Mouse (Mus musculus): ENCODE results near the gene Lrrc72. TPM values are rescaled to one million over a fixed set of nuclear protein-coding genes. Genes with fewer than 3 reads are reported as not detected.

Lrrc72 gene
- total RNA-seq (2012; rRNA removed) = not detected in 2 replicates

DNA sequence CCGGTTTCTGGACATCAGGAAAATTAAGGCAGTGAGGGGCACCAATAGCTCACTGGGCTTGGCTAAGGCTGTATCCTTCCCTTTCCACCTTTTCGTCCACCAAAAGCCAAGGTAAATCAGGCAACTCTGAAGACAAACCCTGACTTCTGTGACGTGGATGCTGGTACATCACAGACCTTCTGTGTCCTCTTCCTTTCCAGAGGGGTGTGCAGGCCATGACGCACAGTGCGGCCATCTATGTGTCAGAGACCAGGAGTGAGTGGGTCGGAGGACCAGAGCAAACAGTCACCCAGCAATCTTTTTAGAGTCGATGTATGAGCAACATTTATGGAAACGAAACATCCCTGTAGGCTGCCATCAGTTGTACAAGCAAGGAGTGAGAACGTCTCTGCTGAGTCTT lies at the start of gene Lrrc72:
Lrrc72 (minus strand) TSS at position 101 of the 400 bp plus-strand sequence.
- in situ Hi-C loops (cut with MboI; ENCODE audit: low sequenced_read_pairs in 2 of 2, unreplicated experiment in 2 of 2) = no loop called here

DNA sequence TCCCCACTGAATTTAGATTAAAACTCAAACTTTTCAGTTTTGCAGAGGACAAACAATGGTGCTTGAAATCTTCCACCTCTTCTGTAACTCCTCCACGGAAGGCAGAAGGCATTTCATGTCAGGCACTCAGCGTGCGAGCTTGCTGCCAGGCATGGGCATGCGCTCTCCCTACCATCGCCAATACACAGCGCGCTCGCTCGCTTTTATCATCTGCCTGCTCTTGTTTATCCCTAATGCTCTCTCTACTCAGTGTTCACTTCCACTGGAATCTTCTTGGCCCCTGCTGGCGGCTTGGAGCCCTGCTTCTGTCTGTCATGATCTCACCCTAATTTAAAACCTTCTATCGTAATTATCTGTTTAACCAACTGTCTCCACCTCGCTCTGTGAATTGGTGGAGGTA lies 49.1 kb upstream of the Lrrc72 start:
- H3K36me3 ChIP-seq (ENCODE audit: control insufficient read depth, insufficient read depth, low read length, poor library complexity, severe bottlenecking) = no peaks in the 10 kb centered on the region
- TF ChIP-seq MAFK (IDR thresholded peaks at IDR 0.05; ENCODE audit: insufficient read depth, low read depth, low read length) = no peak
- TF ChIP-seq CHD2 (IDR thresholded peaks at IDR 0.05; ENCODE audit: low read depth, low read length) = no peak
- H3K9me3 ChIP-seq (ENCODE audit: control insufficient read depth, insufficient read depth, low read depth, low read length) = no peaks in the 10 kb centered on the region
- H3K4me3 ChIP-seq (ENCODE audit: insufficient read depth in 1 of 2, low read depth in 1 of 2, low read length in 2 of 2, poor library complexity in 1 of 2, severe bottlenecking in 1 of 2) = no peak overlapping the region
- H3K27ac ChIP-seq (ENCODE audit: insufficient read depth, low read depth, low read length, poor library complexity, severe bottlenecking) = no peak overlapping the region
- in situ Hi-C loops (cut with MboI; ENCODE audit: low sequenced_read_pairs in 2 of 2, unreplicated experiment in 2 of 2) = no loop called here
- H3K9ac ChIP-seq (ENCODE audit: insufficient read depth, low read depth, low read length, poor library complexity, severe bottlenecking) = no peak overlapping the region
- no peak for DNase-seq (ENCODE audit: low read depth, low spot score)
- no peaks in the 10 kb centered on the region for H3K4me1 ChIP-seq (ENCODE audit: control insufficient read depth in 2 of 2, insufficient read depth in 2 of 2, low read length in 2 of 2, poor library complexity in 1 of 2)

More for the DNA sequence above, at the start of gene Lrrc72:
- no peak within 1 kb of the TSS for H3K4me3 ChIP-seq (ENCODE audit: insufficient read depth in 1 of 2, low read depth in 1 of 2, low read length in 2 of 2, poor library complexity in 1 of 2, severe bottlenecking in 1 of 2)
- H3K9me3 ChIP-seq (ENCODE audit: control insufficient read depth, insufficient read depth, low read depth, low read length) = no peaks in the 10 kb centered on the region
- no peak within 1 kb of the TSS for H3K9ac ChIP-seq (ENCODE audit: insufficient read depth, low read depth, low read length, poor library complexity, severe bottlenecking)
- H3K36me3 ChIP-seq (ENCODE audit: control insufficient read depth, insufficient read depth, low read length, poor library complexity, severe bottlenecking) = no peaks in the 10 kb centered on the region
- TF ChIP-seq ZC3H11A (IDR thresholded peaks at IDR 0.05; ENCODE audit: borderline replicate concordance, low read depth, low read length) (no peak), MAFK (IDR thresholded peaks at IDR 0.05; ENCODE audit: insufficient read depth, low read depth, low read length) (no peak), ZNF384 (IDR thresholded peaks at IDR 0.05; ENCODE audit: low read depth, low read length) (no peak), HCFC1 (IDR thresholded peaks at IDR 0.05; ENCODE audit: borderline replicate concordance, insufficient read depth, low read length) (no peak), CHD2 (IDR thresholded peaks at IDR 0.05; ENCODE audit: low read depth, low read length) (no peak)
- H3K4me1 ChIP-seq (ENCODE audit: control insufficient read depth in 2 of 2, insufficient read depth in 2 of 2, low read length in 2 of 2, poor library complexity in 1 of 2) = no peaks in the 10 kb centered on the region
- DNase-seq (ENCODE audit: low read depth, low spot score) = no peak
- H3K27ac ChIP-seq (ENCODE audit: insufficient read depth, low read depth, low read length, poor library complexity, severe bottlenecking) = no peak within 1 kb of the TSS

DNA sequence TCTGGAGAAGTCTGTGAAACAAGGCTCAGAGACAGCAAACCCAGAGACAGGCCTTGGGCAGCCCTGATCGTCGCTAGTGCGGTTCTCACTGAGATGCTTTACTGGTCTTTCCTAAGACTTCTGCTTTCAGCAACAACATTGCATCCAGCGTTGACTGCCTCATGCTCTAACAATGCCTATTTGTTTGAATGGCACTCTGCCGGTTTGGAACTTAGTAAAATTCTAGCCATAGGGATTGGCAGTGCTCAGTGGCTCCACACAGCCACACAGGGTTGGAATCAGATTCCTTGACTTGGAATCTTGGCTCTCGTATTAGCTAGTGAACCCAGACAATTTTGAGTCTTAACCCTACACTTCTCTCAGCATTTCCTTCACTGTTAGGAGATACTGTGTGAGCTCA lies 38.1 kb upstream of the Lrrc72 start:
- no peak overlapping the region for H3K4me3 ChIP-seq (ENCODE audit: insufficient read depth in 1 of 2, low read depth in 1 of 2, low read length in 2 of 2, poor library complexity in 1 of 2, severe bottlenecking in 1 of 2)
- no peaks in the 10 kb centered on the region for H3K36me3 ChIP-seq (ENCODE audit: control insufficient read depth, insufficient read depth, low read length, poor library complexity, severe bottlenecking)
- H3K9ac ChIP-seq (ENCODE audit: insufficient read depth, low read depth, low read length, poor library complexity, severe bottlenecking) = no peak overlapping the region
- H3K9me3 ChIP-seq (ENCODE audit: control insufficient read depth, insufficient read depth, low read depth, low read length) = no peaks in the 10 kb centered on the region
- no peak overlapping the region for H3K27ac ChIP-seq (ENCODE audit: insufficient read depth, low read depth, low read length, poor library complexity, severe bottlenecking)
- TF ChIP-seq ZC3H11A (IDR thresholded peaks at IDR 0.05; ENCODE audit: borderline replicate concordance, low read depth, low read length) (no peak), ZNF384 (IDR thresholded peaks at IDR 0.05; ENCODE audit: low read depth, low read length) (no peak), CHD2 (IDR thresholded peaks at IDR 0.05; ENCODE audit: low read depth, low read length) (no peak), MAFK (IDR thresholded peaks at IDR 0.05; ENCODE audit: insufficient read depth, low read depth, low read length) (no peak), HCFC1 (IDR thresholded peaks at IDR 0.05; ENCODE audit: borderline replicate concordance, insufficient read depth, low read length) (no peak)
- in situ Hi-C loops (cut with MboI; ENCODE audit: low sequenced_read_pairs in 2 of 2, unreplicated experiment in 2 of 2) = no loop called here
- DNase-seq (ENCODE audit: low read depth, low spot score) = no peak
- no peaks in the 10 kb centered on the region for H3K4me1 ChIP-seq (ENCODE audit: control insufficient read depth in 2 of 2, insufficient read depth in 2 of 2, low read length in 2 of 2, poor library complexity in 1 of 2)

DNA sequence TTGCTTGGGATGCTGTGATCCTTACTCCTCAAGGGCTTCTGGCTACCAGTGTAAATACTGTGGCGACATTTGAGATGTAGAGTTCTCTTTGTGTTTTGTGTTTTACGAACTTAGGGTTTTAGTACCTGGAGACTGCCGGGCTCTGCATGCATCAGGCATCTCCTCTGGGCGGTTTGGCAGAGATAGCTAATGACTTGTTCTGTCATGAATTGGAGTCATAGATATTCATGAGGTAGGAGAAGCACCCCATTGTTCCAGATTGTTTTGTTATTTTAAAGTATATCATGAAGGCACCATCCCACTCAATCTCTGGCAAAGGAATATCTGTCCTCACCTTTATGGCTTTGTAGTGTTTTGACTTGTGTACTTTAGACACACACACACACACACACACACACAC lies 37.3 kb upstream of the Lrrc72 start:
- Histone ChIP-seq H3K27ac (ENCODE audit: insufficient read depth, low read depth, low read length, poor library complexity, severe bottlenecking) (no peak overlapping the region), H3K9me3 (ENCODE audit: control insufficient read depth, insufficient read depth, low read depth, low read length) (no peaks in the 10 kb centered on the region), H3K4me1 (ENCODE audit: control insufficient read depth in 2 of 2, insufficient read depth in 2 of 2, low read length in 2 of 2, poor library complexity in 1 of 2) (no peaks in the 10 kb centered on the region), H3K36me3 (ENCODE audit: control insufficient read depth, insufficient read depth, low read length, poor library complexity, severe bottlenecking) (no peaks in the 10 kb centered on the region), H3K9ac (ENCODE audit: insufficient read depth, low read depth, low read length, poor library complexity, severe bottlenecking) (no peak overlapping the region), H3K4me3 (ENCODE audit: insufficient read depth in 1 of 2, low read depth in 1 of 2, low read length in 2 of 2, poor library complexity in 1 of 2, severe bottlenecking in 1 of 2) (no peak overlapping the region)
- no peak for DNase-seq (ENCODE audit: low read depth, low spot score)
- TF ChIP-seq CHD2 (IDR thresholded peaks at IDR 0.05; ENCODE audit: low read depth, low read length) (no peak), HCFC1 (IDR thresholded peaks at IDR 0.05; ENCODE audit: borderline replicate concordance, insufficient read depth, low read length) (no peak), MAFK (IDR thresholded peaks at IDR 0.05; ENCODE audit: insufficient read depth, low read depth, low read length) (no peak), ZC3H11A (IDR thresholded peaks at IDR 0.05; ENCODE audit: borderline replicate concordance, low read depth, low read length) (no peak), ZNF384 (IDR thresholded peaks at IDR 0.05; ENCODE audit: low read depth, low read length) (no peak)
- in situ Hi-C loops (cut with MboI; ENCODE audit: low sequenced_read_pairs in 2 of 2, unreplicated experiment in 2 of 2) = no loop called here

GRCm38 (mm10) chr12:36289634-36290033 lies 36.4 kb upstream of the Lrrc72 start:
- H3K4me3 ChIP-seq (ENCODE audit: insufficient read depth in 1 of 2, low read depth in 1 of 2, low read length in 2 of 2, poor library complexity in 1 of 2, severe bottlenecking in 1 of 2) = no peak overlapping the region
- H3K9me3 ChIP-seq (ENCODE audit: control insufficient read depth, insufficient read depth, low read depth, low read length) = no peaks in the 10 kb centered on the region
- H3K4me1 ChIP-seq (ENCODE audit: control insufficient read depth in 2 of 2, insufficient read depth in 2 of 2, low read length in 2 of 2, poor library complexity in 1 of 2) = no peaks in the 10 kb centered on the region
- H3K9ac ChIP-seq (ENCODE audit: insufficient read depth, low read depth, low read length, poor library complexity, severe bottlenecking) = no peak overlapping the region
- DNase-seq (ENCODE audit: low read depth, low spot score) = no peak
- in situ Hi-C loops (cut with MboI; ENCODE audit: low sequenced_read_pairs in 2 of 2, unreplicated experiment in 2 of 2) = no loop called here
- H3K27ac ChIP-seq (ENCODE audit: insufficient read depth, low read depth, low read length, poor library complexity, severe bottlenecking) = no peak overlapping the region
- TF ChIP-seq ZNF384 (IDR thresholded peaks at IDR 0.05; ENCODE audit: low read depth, low read length) = no peak
- TF ChIP-seq CHD2 (IDR thresholded peaks at IDR 0.05; ENCODE audit: low read depth, low read length) = no peak
- no peak for TF ChIP-seq ZC3H11A (IDR thresholded peaks at IDR 0.05; ENCODE audit: borderline replicate concordance, low read depth, low read length)
- no peak for TF ChIP-seq HCFC1 (IDR thresholded peaks at IDR 0.05; ENCODE audit: borderline replicate concordance, insufficient read depth, low read length)
- TF ChIP-seq MAFK (IDR thresholded peaks at IDR 0.05; ENCODE audit: insufficient read depth, low read depth, low read length) = no peak
- no peaks in the 10 kb centered on the region for H3K36me3 ChIP-seq (ENCODE audit: control insufficient read depth, insufficient read depth, low read length, poor library complexity, severe bottlenecking)

Data from ES-E14 (cell line).